Comparison of ENCODE assay signal across 21 mouse cellular contexts in the genomic region with DNA sequence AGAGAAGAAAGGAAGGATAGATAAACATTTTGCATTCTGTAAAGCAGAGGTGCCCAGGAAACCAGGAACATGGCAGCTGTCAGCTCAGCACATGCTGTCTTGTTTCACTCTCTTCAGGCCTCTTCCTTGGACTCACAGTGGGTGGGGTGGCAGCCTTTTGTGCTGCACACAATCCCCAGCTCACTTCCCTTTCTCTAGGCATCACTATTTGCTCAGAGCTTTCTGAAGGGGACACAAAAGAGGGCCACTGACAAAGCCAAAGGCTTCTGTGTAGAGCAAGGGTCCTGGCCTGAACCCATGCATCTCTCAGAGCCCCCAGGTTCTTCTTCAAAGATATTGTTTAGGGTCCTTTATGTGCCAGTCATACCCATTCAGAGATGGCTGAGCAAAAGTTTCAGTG. TPM values are rescaled to one million over a fixed set of nuclear protein-coding genes. Genes with fewer than 3 reads are reported as not detected.
A peak's percentile ranks its signal among the peaks of the same experiment; 100 is the strongest.
DNase-seq lines count a peak whose midpoint lies in the region; ATAC-seq and TF ChIP-seq lines count a peak whose summit lies in the region.
"Had no signal": no experiment of that assay in that cellular context is flagged by ENCODE, and none has a peak within 500 bp of the region (broad histone marks: within the 10 kb centered on the region; RNA-seq: fewer than 3 reads in every experiment).

No protein-coding gene starts in this region.

- no peak overlapping the region for H3K4me2 ChIP-seq in forebrain, embryonic 15.5 days (replicated peaks)
- H3K4me2 ChIP-seq in midbrain, embryonic 14.5 days (ENCODE audit: low read length), result no peak overlapping the region
- H3K4me2 ChIP-seq: embryonic facial prominence, embryonic 13.5 days had no signal

- H3K27ac ChIP-seq in heart, adult 2 months, result peak overlapping the region; percentile 6; the same call in 1 of the 2 replicates
- H3K27ac ChIP-seq in forebrain, embryonic 15.5 days (replicated peaks), result peak overlapping the region; percentile 42
- H3K27ac ChIP-seq in midbrain, embryonic 14.5 days (replicated peaks; ENCODE audit: low read depth, low read length), result no peak overlapping the region
- H3K27ac ChIP-seq: embryonic facial prominence, embryonic 13.5 days; heart, embryonic 10.5 days had no signal

- no peak for ATAC-seq in forebrain, embryonic 15.5 days (replicated peaks)
- no peak for ATAC-seq in midbrain, embryonic 14.5 days (ENCODE audit: low FRiP score, low TSS enrichment)
- ATAC-seq: intestine, embryonic 16.5 days had no signal

- intact Hi-C loops in heart, adult 2 months (cut with DNase I), result loop anchor here (5.0 kb wide), 1 partner anchor 79 kb away; no protein-coding TSS in a partner anchor
- intact Hi-C loops in heart, postnatal 36 days (cut with DNase I), result no loop called here

- peaks cover 29% of the 10 kb centered on the region for H3K4me1 ChIP-seq in heart, adult 2 months (ENCODE audit: control insufficient read depth, insufficient read depth, low read length)
- H3K4me1 ChIP-seq in forebrain, embryonic 15.5 days, result peaks cover 36% of the 10 kb centered on the region
- H3K4me1 ChIP-seq in midbrain, embryonic 14.5 days (ENCODE audit: control insufficient read depth, insufficient read depth, low read length), result peaks cover 6% of the 10 kb centered on the region; the same call in 1 of the 2 replicates

- peaks cover 6% of the 10 kb centered on the region for H3K79me2 ChIP-seq in heart, adult 2 months (replicated peaks; ENCODE audit: control insufficient read depth, insufficient read depth, low read length)

- H3K9me3 ChIP-seq in forebrain, embryonic 15.5 days, result no peaks in the 10 kb centered on the region
- H3K9me3 ChIP-seq in midbrain, embryonic 14.5 days (ENCODE audit: control insufficient read depth, low read length), result no peaks in the 10 kb centered on the region
- H3K9me3 ChIP-seq: embryonic facial prominence, embryonic 13.5 days; heart, embryonic 10.5 days had no signal

- DNase-seq in heart, adult 2 months, result no peak
- no peak for DNase-seq in heart, postnatal 36 days
- peak; percentile 67 for DNase-seq in embryo, embryonic 10.5 days (ENCODE audit: low spot score)
- peak; percentile 15 for DNase-seq in midbrain, embryonic 14.5 days
- DNase-seq in thymus, postnatal 0 days (ENCODE audit: low spot score), result no peak
- DNase-seq in yolk sac, embryonic 10.5 days (ENCODE audit: low spot score), result no peak
- DNase-seq in frontal cortex, postnatal 10 days (ENCODE audit: low spot score in 2 of 2), result no peak
- DNase-seq: adrenal gland, postnatal 10 days; cerebellum, adult 9-11 months; gastrocnemius, postnatal 10 days; heart, postnatal 14 days; kidney, postnatal 10 days; layer of hippocampus, adult 9-11 months; liver; lung, adult 18-20 months; lung, postnatal 4 days; thymus, adult 18-20 months had no signal

- no peak for TF ChIP-seq CTCF in heart, adult 2 months (IDR thresholded peaks at IDR 0.05)

- no peak overlapping the region for H3K9ac ChIP-seq in heart, adult 2 months (ENCODE audit: low read depth, low read length)
- H3K9ac ChIP-seq in forebrain, embryonic 15.5 days (replicated peaks), result no peak overlapping the region
- no peak overlapping the region for H3K9ac ChIP-seq in midbrain, embryonic 14.5 days (replicated peaks; ENCODE audit: low read length)
- H3K9ac ChIP-seq: embryonic facial prominence, embryonic 13.5 days had no signal

- TF ChIP-seq POLR2A in heart, adult 2 months (IDR thresholded peaks at IDR 0.05; ENCODE audit: insufficient read depth, low read depth, low read length), result no peak

- H3K36me3 ChIP-seq in heart, adult 2 months (ENCODE audit: control insufficient read depth, insufficient read depth, low read length), result peaks cover 80% of the 10 kb centered on the region
- H3K36me3 ChIP-seq in forebrain, embryonic 15.5 days, result peaks cover 31% of the 10 kb centered on the region
- H3K36me3 ChIP-seq in midbrain, embryonic 14.5 days (ENCODE audit: control insufficient read depth, insufficient read depth, low read length), result no peaks in the 10 kb centered on the region

- no peaks in the 10 kb centered on the region for H3K27me3 ChIP-seq in heart, adult 2 months (ENCODE audit: control insufficient read depth, insufficient read depth, low read length)
- H3K27me3 ChIP-seq in forebrain, embryonic 15.5 days, result no peaks in the 10 kb centered on the region
- no peaks in the 10 kb centered on the region for H3K27me3 ChIP-seq in midbrain, embryonic 14.5 days (ENCODE audit: control insufficient read depth, insufficient read depth, low read length)
- H3K27me3 ChIP-seq: embryonic facial prominence, embryonic 13.5 days had no signal

- H3K4me3 ChIP-seq in heart, adult 2 months, result no peak overlapping the region
- no peak overlapping the region for H3K4me3 ChIP-seq in forebrain, embryonic 15.5 days
- H3K4me3 ChIP-seq in midbrain, embryonic 14.5 days (replicated peaks; ENCODE audit: low read depth, low read length), result no peak overlapping the region
- H3K4me3 ChIP-seq: embryonic facial prominence, embryonic 13.5 days; heart, embryonic 10.5 days had no signal

- no peak for TF ChIP-seq EP300 in heart, adult 2 months (IDR thresholded peaks at IDR 0.05; ENCODE audit: insufficient read depth, low read depth, low read length)

RNA-seq across cellular contexts. Expression of gene Plxna2, which starts 45.0 kb away (rescaled TPM):
- 10 to 100 TPM; 22.6 to 30.6 TPM for total RNA-seq in heart, adult 2 months (2021)
- 9.8 and 16.7 TPM in 2 replicates for polyA plus RNA-seq in heart, adult 2 months (2012; rRNA removed)
- 10 to 100 TPM; 24.1 to 31.9 TPM for total RNA-seq in heart, postnatal 36 days (2021)
- polyA plus RNA-seq in forebrain, embryonic 15.5 days (2015; fragmentation: Nextera tagmentation; extraction: Ambion mirVana), result 72.1 and 78.3 TPM in 2 replicates
- 21.2 and 24.1 TPM in 2 replicates for polyA plus RNA-seq in midbrain, embryonic 14.5 days (2014; fragmentation: Nextera tagmentation; extraction: Ambion mirVana)
- polyA plus RNA-seq in thymus, postnatal 0 days (2015; fragmentation: Nextera tagmentation; extraction: Ambion mirVana), result 0.87 and 0.95 TPM in 2 replicates

Comparison
In these comparisons a context has a peak if more than half of its experiments do, and no peak if none do; other contexts are left out.
1. DNase-seq: peak in embryo, embryonic 10.5 days (single experiment) and midbrain, embryonic 14.5 days (single experiment); none in heart, adult 2 months (0 of 2), heart, postnatal 36 days (0 of 2), thymus, postnatal 0 days (single experiment), yolk sac, embryonic 10.5 days (single experiment) and frontal cortex, postnatal 10 days (0 of 2).